Comparison of ENCODE assay signal across 8 mouse cellular contexts in the genomic region with DNA sequence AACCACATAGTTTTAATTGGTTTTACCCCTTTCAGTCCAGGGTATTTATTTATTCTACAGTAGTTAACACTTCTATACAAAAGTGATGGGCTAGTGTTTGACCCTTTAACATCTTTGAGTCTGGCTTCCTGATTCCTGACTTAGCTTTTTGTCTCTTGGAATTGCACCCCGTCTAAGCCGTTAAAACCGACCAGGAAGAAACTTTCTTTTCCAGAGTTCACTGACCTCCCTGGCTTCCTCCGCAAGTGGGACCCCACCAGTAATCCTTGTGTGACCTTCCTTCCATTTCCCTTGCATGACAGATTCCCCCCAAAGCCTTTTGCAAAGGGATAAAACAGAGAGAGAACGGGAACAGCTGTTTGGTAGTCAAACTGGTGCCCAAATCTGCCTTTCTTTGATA. TPM values are rescaled to one million over a fixed set of nuclear protein-coding genes. Genes with fewer than 3 reads are reported as not detected.
A peak's percentile ranks its signal among the peaks of the same experiment; 100 is the strongest.
DNase-seq lines count a peak whose midpoint lies in the region; ATAC-seq and TF ChIP-seq lines count a peak whose summit lies in the region.

No protein-coding gene starts in this region.

- H3K27ac ChIP-seq in gastrocnemius, adult 2 months, result peak overlapping the region; percentile 91
- no peak overlapping the region for H3K27ac ChIP-seq in lung, postnatal 0 days (ENCODE audit: low read length)
- no peak overlapping the region for H3K27ac ChIP-seq in limb, embryonic 10.5 days
- H3K27ac ChIP-seq in stomach, embryonic 14.5 days (ENCODE audit: low read length), result peak overlapping the region; percentile 30; the same call in 1 of the 2 replicates

- 14% methylated on average over 5 of the region's 5 CpGs for WGBS in lung, postnatal 0 days
- 10% methylated on average over 5 of the region's 5 CpGs for WGBS in limb, embryonic 10.5 days
- 4% methylated on average over 5 of the region's 5 CpGs for WGBS in stomach, embryonic 14.5 days

- intact Hi-C loops in gastrocnemius, adult 2 months (cut with DNase I), result loop anchor here (5.0 kb wide), 1 partner anchor 201 kb away; no protein-coding TSS in a partner anchor
- intact Hi-C loops in left cerebral cortex, postnatal 25 days (cut with DNase I), result loop anchor here (2.0 to 5.0 kb wide), 3 partner anchors 45 to 201 kb away; no protein-coding TSS in a partner anchor

- TF ChIP-seq EP300 in lung, postnatal 0 days (IDR thresholded peaks at IDR 0.05), result no peak

- no peak for ATAC-seq in lung, postnatal 0 days
- ATAC-seq in stomach, embryonic 14.5 days (ENCODE audit: insufficient number of reproducible peaks, insufficient read depth, low FRiP score, low read depth), result no peak

- no peaks in the 10 kb centered on the region for H3K36me3 ChIP-seq in lung, postnatal 0 days (ENCODE audit: insufficient read depth, low read length)
- H3K36me3 ChIP-seq in limb, embryonic 10.5 days, result no peaks in the 10 kb centered on the region
- H3K36me3 ChIP-seq in stomach, embryonic 14.5 days (ENCODE audit: control insufficient read depth, insufficient read depth, low read length), result no peaks in the 10 kb centered on the region

- peak overlapping the region; percentile 97 for H3K4me2 ChIP-seq in lung, postnatal 0 days (replicated peaks; ENCODE audit: low read depth, low read length)
- H3K4me2 ChIP-seq in stomach, embryonic 14.5 days (replicated peaks; ENCODE audit: low read depth, low read length), result peak overlapping the region; percentile 78

- DNase-seq in gastrocnemius, adult 2 months, result no peak
- no peak for DNase-seq in gastrocnemius, adult 18-20 months (ENCODE audit: low spot score)
- DNase-seq in lung, postnatal 0 days (ENCODE audit: low spot score), result no peak
- no peak for DNase-seq in lung, postnatal 4 days
- no peak for DNase-seq in limb, embryonic 10.5 days (ENCODE audit: low spot score)
- DNase-seq in left cerebral cortex, postnatal 25 days (ENCODE audit: low spot score in 2 of 2), result no peak
- DNase-seq in frontal cortex, postnatal 14 days (ENCODE audit: low spot score in 2 of 2), result no peak

- no peak overlapping the region for H3K9ac ChIP-seq in lung, postnatal 0 days (replicated peaks; ENCODE audit: low read depth)
- no peak overlapping the region for H3K9ac ChIP-seq in stomach, embryonic 14.5 days (replicated peaks; ENCODE audit: low read depth, low read length)

- no peaks in the 10 kb centered on the region for H3K9me3 ChIP-seq in lung, postnatal 0 days (ENCODE audit: low read length)
- no peaks in the 10 kb centered on the region for H3K9me3 ChIP-seq in limb, embryonic 10.5 days (replicated peaks)
- no peaks in the 10 kb centered on the region for H3K9me3 ChIP-seq in stomach, embryonic 14.5 days (ENCODE audit: control insufficient read depth, low read depth, low read length)

- peaks cover 6% of the 10 kb centered on the region; the same call in 1 of the 2 replicates for H3K4me1 ChIP-seq in lung, postnatal 0 days (ENCODE audit: insufficient read depth, low read depth, low read length)
- peaks cover 19% of the 10 kb centered on the region for H3K4me1 ChIP-seq in limb, embryonic 10.5 days
- H3K4me1 ChIP-seq in stomach, embryonic 14.5 days (ENCODE audit: control insufficient read depth, insufficient read depth, low read length), result peaks cover under 1% of the 10 kb centered on the region; the same call in 1 of the 2 replicates

- H3K27me3 ChIP-seq in lung, postnatal 0 days (replicated peaks; ENCODE audit: insufficient read depth, low read length), result no peaks in the 10 kb centered on the region
- H3K27me3 ChIP-seq in limb, embryonic 10.5 days (ENCODE audit: low read depth, poor library complexity, severe bottlenecking), result no peaks in the 10 kb centered on the region
- H3K27me3 ChIP-seq in stomach, embryonic 14.5 days (ENCODE audit: control insufficient read depth, insufficient read depth, low read length), result no peaks in the 10 kb centered on the region

- TF ChIP-seq CTCF in gastrocnemius, adult 2 months (IDR thresholded peaks at IDR 0.05), result no peak
- TF ChIP-seq CTCF in lung, postnatal 0 days (IDR thresholded peaks at IDR 0.05), result no peak

- H3K4me3 ChIP-seq in gastrocnemius, adult 2 months, result peak overlapping the region; percentile 93
- H3K4me3 ChIP-seq in lung, postnatal 0 days (ENCODE audit: low read depth, low read length), result peak overlapping the region; percentile 75
- peak overlapping the region; percentile 21 for H3K4me3 ChIP-seq in limb, embryonic 10.5 days
- H3K4me3 ChIP-seq in stomach, embryonic 14.5 days (ENCODE audit: low read depth, low read length), result peak overlapping the region; percentile 71; the same call in 1 of the 2 replicates

RNA-seq across cellular contexts. Expression of gene Plekhg1, which starts 1.6 kb away (rescaled TPM):
- total RNA-seq in gastrocnemius, adult 2 months (2021), result 1 to 10 TPM; 2.7 to 4.9 TPM
- 1 to 10 TPM; 2.7 to 3.7 TPM for total RNA-seq in gastrocnemius, adult 18-20 months (2021)
- polyA plus RNA-seq in lung, postnatal 0 days (2015; fragmentation: Nextera tagmentation; extraction: Ambion mirVana), result 6.0 and 7.2 TPM in 2 replicates
- polyA plus RNA-seq in limb, embryonic 10.5 days (2016; fragmentation: Nextera tagmentation; extraction: Ambion mirVana), result 4.7 and 9.8 TPM in 2 replicates
- 16.4 and 18.8 TPM in 2 replicates for polyA plus RNA-seq in stomach, embryonic 14.5 days (2014; fragmentation: Nextera tagmentation; extraction: Ambion mirVana)
- 10 to 100 TPM; 10.1 to 11.1 TPM for total RNA-seq in left cerebral cortex, postnatal 25 days (2021)

Comparison
In these comparisons a context has a peak if more than half of its experiments do, and no peak if none do; other contexts are left out.
1. H3K27ac ChIP-seq: peak in gastrocnemius, adult 2 months (single experiment) and stomach, embryonic 14.5 days (single experiment); none in lung, postnatal 0 days (single experiment) and limb, embryonic 10.5 days (single experiment).
2. H3K4me3 ChIP-seq: peak in every context shown above with its lines; median percentile 93 in gastrocnemius, adult 2 months; 75 in lung, postnatal 0 days; 71 in stomach, embryonic 14.5 days; 21 in limb, embryonic 10.5 days.